Mouse (Mus musculus): Measurements from ENCODE around the gene Csnk2a2.

Csnk2a2 gene

DNA sequence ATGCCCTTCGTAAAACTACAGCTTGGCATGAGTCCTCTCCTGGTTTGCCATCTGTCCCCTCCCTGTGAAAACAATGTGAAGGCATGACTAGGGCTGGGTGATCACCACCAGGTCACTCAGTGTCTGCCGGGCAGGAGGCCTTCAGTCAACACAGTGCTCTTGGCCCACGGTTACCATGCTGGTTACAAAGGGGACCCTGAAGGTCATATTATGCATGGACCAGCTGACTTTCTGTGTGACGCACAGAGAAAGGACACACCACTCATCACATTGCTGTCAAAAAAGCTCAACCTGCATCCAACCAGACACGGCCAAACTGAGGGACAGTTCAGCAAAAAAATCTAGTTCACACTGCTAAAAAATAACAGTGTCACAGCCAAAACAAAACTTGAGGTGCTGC is at the start of gene Csnk2a2:
Gene Csnk2a2 (minus strand): TSS at position 34 of the 400 bp plus-strand sequence.
- no peak for DNase-seq (ENCODE audit: low spot score)

DNA sequence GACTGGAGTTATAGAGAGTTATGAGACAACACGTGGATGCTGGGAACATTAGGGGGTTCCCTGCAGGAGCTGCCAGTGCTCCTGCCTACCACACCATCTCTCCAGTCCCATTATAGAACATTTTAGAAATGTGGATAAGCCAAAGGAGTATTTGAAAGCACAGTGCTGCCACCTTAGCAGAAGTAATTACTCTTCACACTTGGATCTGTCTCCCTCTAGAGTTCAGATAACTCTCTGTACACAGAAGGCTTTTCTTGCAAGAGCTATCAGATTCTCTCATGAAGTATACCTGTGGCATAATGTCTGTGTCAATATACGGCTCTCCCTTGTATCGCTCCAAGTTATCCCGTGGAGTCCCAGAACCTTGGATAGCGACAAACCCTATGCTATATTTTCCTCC is 49.6 kb upstream of the Csnk2a2 start:
- no peak for DNase-seq (ENCODE audit: low spot score)

GRCm38 (mm10) chr8:95533584-95534387 is 43.9 kb upstream of the Csnk2a2 start, which contains the start of gene Ccdc113:
Ccdc113 (plus strand) TSS chr8:95534085.
- peak; percentile 50 for DNase-seq (ENCODE audit: low spot score)

- no peak for DNase-seq (ENCODE audit: low spot score)
Observed at GRCm38 (mm10) chr8:95532206-95532605, 42.4 kb upstream of the Csnk2a2 start.

- DNase-seq (ENCODE audit: low spot score): no peak
Observed at GRCm38 (mm10) chr8:95528750-95529310, 39.0 kb upstream of the Csnk2a2 start.

- no peak for DNase-seq (ENCODE audit: low spot score)
Observed at GRCm38 (mm10) chr8:95528194-95528593, 38.4 kb upstream of the Csnk2a2 start.

DNA sequence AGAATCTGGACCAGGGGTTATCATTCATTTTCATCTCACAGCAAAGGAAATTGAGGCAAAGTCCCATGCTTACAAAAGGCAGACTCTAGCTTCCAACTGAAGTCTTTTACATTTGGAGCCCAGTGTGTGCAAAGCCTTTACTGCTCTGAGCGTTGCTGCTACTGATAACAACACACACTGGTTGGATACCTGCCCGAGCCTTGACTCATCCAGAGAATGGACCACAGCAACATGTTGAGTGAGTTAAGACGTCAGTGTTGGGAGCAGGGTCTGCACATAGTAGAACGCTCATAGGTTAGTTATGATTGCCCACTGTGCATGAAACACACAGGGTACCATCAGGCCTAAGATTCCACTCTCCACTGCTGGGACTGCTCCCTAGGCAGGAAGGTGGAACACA is 34.2 kb upstream of the Csnk2a2 start:
- DNase-seq (ENCODE audit: low spot score): no peak

DNA sequence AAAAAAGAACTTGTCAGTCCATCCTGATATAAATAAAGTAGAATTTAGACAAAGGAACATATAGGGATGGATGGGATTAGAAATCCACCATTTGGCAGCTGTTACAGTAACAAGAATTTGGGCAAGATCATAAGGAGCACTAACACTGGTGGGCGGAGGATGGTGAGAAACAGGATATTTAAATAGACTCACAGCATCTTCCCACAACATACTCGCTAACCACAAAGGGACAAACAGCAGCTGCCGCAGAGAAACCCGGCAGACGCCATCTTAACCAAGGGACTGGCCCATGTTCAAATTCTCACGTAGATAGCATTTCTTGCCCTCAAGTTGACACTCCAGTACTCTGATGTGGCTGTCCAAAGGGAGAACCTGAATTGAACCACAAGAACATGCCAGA is 27.1 kb upstream of the Csnk2a2 start:
- no peak for DNase-seq (ENCODE audit: low spot score)

DNA sequence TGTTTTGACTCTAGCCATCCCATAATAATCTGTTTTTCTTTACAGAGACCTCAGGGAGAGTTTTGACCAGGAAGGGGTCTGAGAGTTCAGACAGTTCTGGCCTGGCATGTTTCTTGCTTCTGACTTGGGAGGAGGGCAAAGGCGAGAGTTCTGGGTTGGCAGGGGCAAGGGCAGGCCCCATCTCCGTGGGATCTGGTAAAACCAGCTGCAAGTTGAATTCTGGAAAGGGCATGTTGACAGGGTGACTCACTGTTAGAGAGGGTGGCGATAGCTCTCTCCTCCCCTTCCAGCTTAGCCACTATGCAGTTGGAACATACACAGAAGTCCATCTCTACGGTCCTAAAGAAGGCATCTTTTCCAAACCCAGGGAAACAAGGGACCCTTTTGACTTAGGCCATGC is 23.4 kb upstream of the Csnk2a2 start:
- no peak for DNase-seq (ENCODE audit: low spot score)

- no peak for DNase-seq (ENCODE audit: low spot score)
Observed at GRCm38 (mm10) chr8:95512257-95512656, 22.4 kb upstream of the Csnk2a2 start.

DNA sequence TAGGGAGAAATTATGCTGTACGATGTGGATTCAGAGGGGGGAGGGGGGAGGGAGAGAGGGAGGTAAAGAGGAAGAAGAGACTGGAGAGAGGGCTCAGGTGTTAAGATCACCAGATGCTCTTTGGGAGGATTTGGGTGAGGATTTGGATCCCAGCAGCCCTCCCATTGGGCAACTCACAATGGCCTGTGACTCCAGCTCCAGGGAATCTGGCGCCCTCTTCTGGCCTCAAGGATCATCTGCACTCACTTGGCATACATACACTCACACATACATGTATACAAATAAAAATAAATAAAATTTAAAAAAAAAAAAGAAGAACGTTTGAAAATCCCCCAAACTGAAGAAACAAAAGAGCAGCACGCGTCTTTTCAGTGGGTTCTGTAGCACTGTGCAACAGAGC is 16.4 kb upstream of the Csnk2a2 start:
- no peak for DNase-seq (ENCODE audit: low spot score)

DNA sequence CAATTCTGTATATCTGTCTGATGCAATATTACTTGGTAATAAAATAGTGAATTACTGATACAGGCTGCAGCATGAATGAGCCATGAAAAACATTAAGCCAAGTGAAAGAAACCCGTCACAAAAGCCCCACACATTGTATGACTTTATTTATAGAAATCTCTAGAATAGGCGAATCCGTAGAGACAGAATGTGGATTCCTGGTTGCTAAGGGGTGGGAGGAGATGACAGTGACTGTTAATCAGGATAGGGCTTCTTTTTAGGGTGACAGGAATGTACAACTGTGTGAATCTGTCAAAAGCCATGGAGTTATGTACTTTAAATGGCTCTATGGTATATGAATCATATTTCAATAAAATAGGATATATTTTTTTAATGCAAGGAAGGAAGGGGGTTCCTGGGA is 15.8 kb upstream of the Csnk2a2 start:
- DNase-seq (ENCODE audit: low spot score): no peak

DNA sequence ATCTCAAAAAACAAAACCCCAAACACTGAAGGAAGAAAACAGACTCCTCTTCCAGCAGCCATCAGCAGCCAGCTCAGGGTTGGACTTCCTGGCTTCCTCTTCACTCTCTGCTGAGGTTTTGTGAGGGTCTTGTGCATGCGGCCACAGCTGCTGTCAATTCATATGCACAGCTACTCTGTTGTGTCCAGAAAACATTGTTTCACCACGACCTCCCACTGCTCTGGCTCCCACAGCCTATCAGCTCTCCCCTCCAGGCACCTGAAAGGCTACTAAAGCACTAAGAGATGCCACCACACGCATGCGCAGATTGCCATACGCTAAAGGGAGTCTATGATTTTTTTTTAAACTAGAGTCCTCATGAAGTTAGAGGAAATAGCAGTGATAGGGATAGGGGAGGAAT is 15.0 kb upstream of the Csnk2a2 start:
- no peak for DNase-seq (ENCODE audit: low spot score)

DNA sequence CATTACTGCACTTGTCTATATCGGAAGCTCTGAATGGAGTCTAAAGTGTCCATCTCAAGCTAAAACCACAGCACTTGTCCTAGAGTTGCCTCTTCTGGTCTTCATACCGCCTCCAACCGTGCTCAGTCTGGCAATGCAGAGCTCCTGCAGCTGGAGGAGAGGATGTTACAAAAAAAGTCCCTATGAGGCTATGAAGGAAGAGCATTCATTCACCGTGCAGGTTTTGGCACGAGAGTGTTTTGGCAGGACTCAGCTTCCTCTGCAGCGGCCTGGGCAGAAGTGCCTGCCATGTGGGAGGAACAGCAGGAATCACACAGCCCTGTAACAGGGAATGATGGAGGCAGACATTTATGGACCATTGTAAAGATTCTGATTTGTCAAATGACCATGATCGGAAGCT is 12.6 kb upstream of the Csnk2a2 start:
- no peak for DNase-seq (ENCODE audit: low spot score)

DNA sequence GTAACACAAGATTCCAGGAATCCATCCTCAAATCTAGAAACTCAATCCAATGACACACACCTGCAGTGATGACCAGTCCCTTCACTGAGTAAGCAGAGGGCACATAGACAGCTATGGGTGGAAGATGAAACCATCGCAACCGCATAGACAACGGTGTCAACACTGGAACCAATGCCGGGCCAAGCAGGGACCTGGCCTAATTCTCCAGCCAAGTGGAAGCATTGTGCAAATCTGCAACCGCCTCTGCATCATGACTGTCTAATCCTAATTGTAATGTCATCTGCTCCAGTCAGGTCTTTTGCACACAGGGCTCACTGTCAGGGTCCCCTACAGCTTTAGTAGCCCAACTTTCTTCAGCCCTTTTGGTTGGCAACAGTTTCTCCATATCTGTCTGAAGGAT is 10.6 kb upstream of the Csnk2a2 start:
- no peak for DNase-seq (ENCODE audit: low spot score)

GRCm38 (mm10) chr8:95499266-95500064 is 9.6 kb upstream of the Csnk2a2 start:
- no peak for DNase-seq (ENCODE audit: low spot score)

GRCm38 (mm10) chr8:95497821-95498220 is 8.0 kb upstream of the Csnk2a2 start:
- no peak for DNase-seq (ENCODE audit: low spot score)

- DNase-seq (ENCODE audit: low spot score): no peak
Observed at GRCm38 (mm10) chr8:95496420-95496819, 6.6 kb upstream of the Csnk2a2 start.

DNA sequence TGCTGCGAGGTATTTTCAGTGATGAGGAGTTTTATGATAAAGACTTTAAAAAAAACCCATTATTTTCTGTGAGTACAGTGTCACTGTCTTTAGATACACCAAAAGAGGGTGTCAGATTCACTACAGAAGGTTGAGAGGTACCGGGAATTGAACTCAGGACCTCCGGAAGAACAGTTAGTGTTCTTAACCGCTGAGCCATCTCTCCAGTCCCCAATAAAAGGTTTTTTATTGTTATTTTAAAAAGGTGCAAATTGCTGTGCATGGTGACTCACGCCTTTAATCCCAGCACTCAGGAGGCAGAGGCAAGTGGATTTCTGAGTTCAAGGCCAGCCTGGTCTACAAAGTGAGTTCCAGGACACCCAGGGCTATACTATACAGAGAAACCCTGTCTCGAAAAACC is 5.6 kb upstream of the Csnk2a2 start:
- DNase-seq (ENCODE audit: low spot score): no peak

DNA sequence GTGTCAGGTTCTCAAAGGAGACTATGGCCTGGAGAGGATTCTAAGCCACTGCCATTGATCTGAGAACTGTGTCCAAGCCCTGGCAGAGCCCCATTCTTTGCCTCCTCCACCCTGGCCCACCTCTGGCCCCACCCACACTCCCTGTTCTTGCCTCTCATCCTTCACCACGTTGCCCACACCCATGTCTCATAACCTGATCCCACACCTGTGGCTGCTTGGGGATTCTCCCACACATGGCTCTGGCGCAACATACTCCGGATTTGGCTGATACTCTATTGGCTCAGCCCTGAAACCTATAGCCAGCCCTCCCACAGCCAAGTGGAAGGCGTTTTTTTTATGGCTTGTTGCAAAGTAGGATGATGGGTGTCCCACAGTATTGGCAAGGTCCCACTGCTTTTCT is 2.2 kb upstream of the Csnk2a2 start:
- DNase-seq (ENCODE audit: low spot score): no peak

DNA sequence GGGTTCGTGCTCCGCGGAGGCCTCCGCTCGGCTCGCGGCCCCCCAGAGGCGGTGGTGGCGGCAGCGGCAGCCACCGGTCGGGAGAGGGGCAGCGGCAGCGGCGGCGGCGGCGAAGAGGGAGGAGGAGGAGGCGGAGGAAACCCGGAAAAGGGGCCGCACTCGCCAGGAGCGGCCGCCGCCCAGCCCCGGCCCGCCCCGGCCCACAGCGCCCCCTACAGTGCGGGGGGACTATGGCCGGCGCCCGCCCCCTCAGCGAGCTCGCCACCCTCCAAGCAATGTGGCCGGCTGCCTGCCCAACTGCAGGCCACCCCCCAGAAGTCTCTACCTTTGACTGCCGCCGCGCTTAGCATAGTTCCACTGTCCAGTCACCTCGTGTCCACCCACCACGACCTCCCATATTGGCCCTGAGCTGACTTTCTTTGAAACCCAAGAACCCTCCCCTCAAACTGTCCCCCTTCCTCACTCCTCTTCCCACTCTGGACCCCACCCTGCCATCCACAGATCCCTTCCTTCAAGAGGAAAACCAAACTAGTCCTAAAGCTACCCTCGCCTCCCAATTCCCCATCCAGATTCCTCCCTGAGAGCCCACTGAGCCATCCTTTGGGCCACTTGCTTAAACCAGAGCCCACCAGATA is 1.0 kb downstream of the Csnk2a2 start:
- DNase-seq (ENCODE audit: low spot score): peak; percentile 79
